Mouse (Mus musculus) liver, embryonic 14.5 days (tissue): ENCODE results near the gene Shld1.

ENCODE experiments used
- CTCF ChIP-seq: IDR thresholded peaks from 2 replicates; pipeline ENCODE4 v1.5.1; 2016; ENCODE audit warnings: antibody characterized with exemption, low read depth, control low read depth
- EP300 ChIP-seq: IDR thresholded peaks from 2 replicates; pipeline ENCODE4 v1.6.1; 2016; ENCODE audit warnings: antibody characterized with exemption, low read depth

DNA sequence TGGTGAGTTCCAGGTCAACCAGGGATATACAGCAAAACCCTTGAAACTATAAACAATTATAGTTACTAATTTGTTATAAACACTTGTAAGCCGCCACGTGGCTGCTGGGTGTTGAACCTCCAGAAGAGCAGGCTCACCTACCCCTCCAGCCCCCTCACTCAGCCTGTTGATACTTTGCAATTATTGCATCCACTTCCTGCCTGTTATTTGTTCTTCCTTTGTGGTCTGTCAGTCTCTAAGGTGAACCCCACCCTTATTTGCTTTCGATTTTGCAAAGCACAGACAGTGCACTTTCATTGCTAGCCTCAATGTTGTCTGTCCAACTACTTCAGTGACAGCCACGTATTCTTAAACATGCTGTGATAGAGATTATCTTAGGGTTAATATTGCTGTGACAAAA is 43.6 kb upstream of the Shld1 start:
- TF ChIP-seq CTCF (no peak), EP300 (no peak)
